Mouse (Mus musculus) adrenal gland, postnatal 4 days (tissue): ENCODE measurements around the gene Tex26. TPM values are rescaled to one million over a fixed set of nuclear protein-coding genes. Genes with fewer than 3 reads are reported as not detected.

Experiments
- total RNA-seq, 2 experiments: library from RNA; stranded (reverse); gene quantifications; 2 replicates each; pipeline ENCODE4 v1.2.3; 2021

The Tex26 gene
- total RNA-seq, 2 experiments from 2014 or later, result 0.31 to 0.51 TPM

Other genes with a start within 250 kb of the Tex26 start
- gene Alox5ap, start 174.9 kb upstream of the Tex26 start, total RNA-seq, result 10 to 100 TPM in 1 of 2 experiments, 1 to 10 TPM in 1; 9.6 to 12.8 TPM
- gene Medag, start 27.9 kb upstream of the Tex26 start, total RNA-seq, result 1 to 10 TPM; 4.5 to 5.3 TPM
- not detected for gene Wdr95, start 89.0 kb downstream of the Tex26 start, total RNA-seq
- 10 to 100 TPM; 20.9 to 39.2 TPM for gene Hsph1, start 196.7 kb downstream of the Tex26 start, total RNA-seq
- gene B3glct, start 238.6 kb downstream of the Tex26 start, total RNA-seq, result 10 to 100 TPM; 23.9 to 26.5 TPM